Mouse (Mus musculus) Patski (cell line): Measurements from ENCODE around the gene Emp1. TPM values are rescaled to one million over a fixed set of nuclear protein-coding genes. Genes with fewer than 3 reads are reported as not detected.

Source experiments
- ATAC-seq: fragments of 100-300 bp; one replicate; pipeline ENCODE4 v1.8.0; 2021
- CTCF ChIA-PET: fragments of 350-600 bp; sonication (Branson Sonifier 250); formaldehyde crosslinking; loops from one replicate; lab custom pipeline; 2022; ENCODE audit warnings: inconsistent platforms; lab: Charles Lee
- POLR2A ChIA-PET: fragments of 350-600 bp; sonication (Branson Sonifier 250); formaldehyde crosslinking; loops from one replicate; lab custom pipeline; 2022; ENCODE audit warnings: antibody characterized with exemption, inconsistent platforms; lab: Charles Lee
- DNase-seq: peaks from one replicate; pipeline ENCODE4 v3.0.0-alpha.2; 2011; ENCODE audit warnings: low read depth, low spot score
- H3K27me3 ChIP-seq: fragments of 371-371 bp; one replicate; pipeline ENCODE4 v1.5.1; 2021
- CTCF ChIP-seq: fragments of 100-300 bp; IDR thresholded peaks from one replicate; pipeline ENCODE4 v1.5.1; 2021
- in situ Hi-C: fragments of 300-500 bp; cut with MboI; formaldehyde crosslinking; loops from 3 replicates; pipeline ENCODE4 v1.11.1; 2018; ENCODE audit warnings: low pct_unique_long_range_greater_than_20kb, mixed read lengths
- polyA plus RNA-seq: library from polyadenylated mRNA; unstranded; gene quantifications from one replicate; pipeline ENCODE4 v1.2.3, GENCODE M21; 2021

Gene Emp1
- polyA plus RNA-seq, 1 experiment from 2014 or later = 70.4 TPM

DNA sequence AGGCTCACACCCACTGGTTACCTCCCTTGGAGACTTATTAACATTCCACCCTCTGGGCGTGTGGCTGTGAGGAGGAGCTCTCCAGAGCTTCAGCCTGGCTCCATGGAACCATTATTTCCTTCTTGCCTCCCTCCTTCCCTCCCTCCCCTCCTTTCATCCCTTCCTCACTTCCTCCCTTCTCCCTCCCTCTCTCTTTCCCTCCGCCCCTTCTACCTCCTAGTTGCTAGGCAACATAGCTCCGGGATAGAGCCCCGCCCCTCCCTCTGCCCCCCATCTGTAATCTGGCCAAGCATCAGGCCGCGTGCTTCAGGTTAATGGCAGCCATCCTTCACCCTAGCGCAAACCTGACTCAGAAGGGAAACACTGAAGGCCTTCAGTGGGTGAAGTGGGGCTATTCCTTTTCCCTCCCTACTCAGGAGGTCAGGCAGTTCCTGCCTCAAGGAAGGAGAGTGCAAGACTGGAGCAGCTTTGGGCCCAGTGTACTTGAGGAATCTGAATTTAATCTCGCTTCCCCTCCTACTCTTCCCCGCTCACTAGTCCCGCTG lies 29.5 kb upstream of the Emp1 start:
- in situ Hi-C loops = no loop called here

DNA sequence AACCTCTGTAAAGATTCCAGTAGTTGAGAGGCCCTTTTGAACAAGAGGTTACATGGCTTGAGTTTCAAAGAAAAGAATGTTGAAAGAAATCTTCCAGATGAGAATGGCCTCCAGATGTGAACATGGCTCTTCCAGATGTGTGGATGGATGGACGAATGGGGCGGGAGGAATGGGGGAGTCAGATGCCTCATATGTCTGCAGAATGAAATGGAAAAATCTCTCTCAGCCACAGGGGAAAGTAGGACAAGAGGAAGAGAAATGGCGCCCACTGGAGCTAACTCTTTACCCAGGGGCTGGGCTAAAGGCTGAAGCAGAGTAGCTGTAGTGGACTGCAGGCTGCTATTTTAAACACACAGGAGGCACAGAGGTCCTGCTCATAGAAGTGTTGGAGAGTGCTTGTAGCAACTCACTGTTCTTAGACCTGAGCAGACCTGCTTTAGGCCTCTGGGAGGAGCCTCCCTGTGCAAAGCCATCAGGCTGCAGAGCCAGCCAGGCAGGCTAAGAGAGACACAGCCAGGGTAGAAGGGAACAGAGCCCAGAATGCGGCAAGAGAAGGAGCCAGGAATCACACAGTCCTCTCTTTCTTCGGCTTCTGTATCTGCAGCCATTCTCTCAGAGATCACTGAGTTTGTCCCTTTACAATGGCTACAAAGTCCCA lies 28.2 kb upstream of the Emp1 start:
- ATAC-seq (no peak), DNase-seq (no peak)
- in situ Hi-C loops = no loop called here
- no peak for TF ChIP-seq CTCF
- ChIA-PET CTCF (interaction anchor here (1.2 kb wide), 1 partner anchor 28 kb away, joined by 3 read pairs; the partner anchor contains the start of gene Emp1), POLR2A (interaction anchor here (0.8 kb wide), 1 partner anchor 10 kb away, joined by 15 read pairs; no protein-coding TSS in a partner anchor)
- H3K27me3 ChIP-seq = no peaks in the 10 kb centered on the region

More for the DNA sequence above, 29.5 kb upstream of the Emp1 start:
- DNase-seq (no peak), ATAC-seq (peak; percentile 62)
- no peaks in the 10 kb centered on the region for H3K27me3 ChIP-seq
- POLR2A ChIA-PET = interaction anchor here (0.7 to 0.8 kb wide), 2 partner anchors 9 to 87 kb away, joined by 6 to 15 read pairs; no protein-coding TSS in a partner anchor
- CTCF ChIA-PET = interaction anchor here (1.1 to 1.2 kb wide), 2 partner anchors 30 to 45 kb away, joined by 3 read pairs; partner anchors contain the start of gene Emp1
- no peak for TF ChIP-seq CTCF

DNA sequence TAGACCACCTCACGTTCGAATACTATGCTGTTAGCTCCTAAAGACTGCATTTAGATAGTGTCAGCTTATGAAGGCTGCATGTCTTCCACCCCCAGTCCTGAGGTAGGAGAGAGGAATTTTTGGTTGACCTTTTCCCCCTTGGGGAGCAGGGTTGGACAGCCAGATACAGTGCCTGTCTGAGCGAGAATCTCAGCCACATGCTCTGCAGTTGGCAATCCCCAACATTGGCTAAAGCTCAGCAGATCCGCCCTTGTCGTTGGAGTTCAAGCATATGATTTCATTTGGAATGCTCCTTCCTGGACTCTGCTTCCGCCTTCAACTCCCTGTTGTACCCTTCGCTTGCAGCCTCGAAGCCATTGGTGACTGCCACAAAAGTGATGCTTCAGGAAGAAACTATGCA lies 26.0 kb upstream of the Emp1 start:
- in situ Hi-C loops = no loop called here
- ATAC-seq (no peak), DNase-seq (no peak)
- CTCF ChIA-PET = interaction anchor here (1.2 kb wide), 1 partner anchor 70 kb away, joined by 3 read pairs; no protein-coding TSS in a partner anchor
- POLR2A ChIA-PET = no interaction called here
- H3K27me3 ChIP-seq = no peaks in the 10 kb centered on the region
- no peak for TF ChIP-seq CTCF

DNA sequence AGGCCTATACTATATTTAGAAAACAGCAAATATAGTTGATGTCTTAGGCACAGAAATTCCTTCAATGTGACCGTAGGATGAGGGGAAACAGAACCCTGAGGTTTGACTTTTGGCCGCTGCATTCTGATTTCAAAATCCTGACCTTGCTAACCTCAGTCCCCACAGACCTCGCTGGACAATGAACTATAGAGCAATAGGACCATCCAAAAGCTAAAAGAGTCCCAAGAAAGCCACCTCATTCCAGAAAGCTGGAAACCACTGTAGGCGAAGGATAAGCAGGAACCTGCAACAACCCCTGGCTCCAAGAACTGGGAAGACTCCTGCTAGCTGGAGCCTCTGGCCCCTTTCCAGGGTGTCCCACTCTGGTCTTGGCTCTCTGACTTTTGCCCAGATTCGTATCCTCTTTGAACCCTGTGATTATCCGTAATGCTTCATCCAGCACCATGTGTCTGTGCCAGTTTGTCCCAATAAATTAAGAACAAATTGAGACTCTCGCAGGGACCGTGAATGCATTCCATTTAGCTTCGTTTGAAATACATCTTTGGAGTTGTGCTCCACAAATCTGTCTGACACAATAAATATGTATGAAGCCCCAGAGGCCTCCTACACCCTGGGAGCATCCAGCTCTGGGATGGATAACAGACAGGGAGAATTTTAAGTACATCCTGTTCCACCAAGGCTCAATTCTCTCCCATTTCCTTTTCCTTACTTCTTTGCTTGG lies 21.8 kb upstream of the Emp1 start:
- ATAC-seq = no peak
- CTCF ChIA-PET = interaction anchor here (0.8 to 1.5 kb wide), 2 partner anchors 11 to 52 kb away, joined by 3 to 4 read pairs; no protein-coding TSS in a partner anchor
- POLR2A ChIA-PET = no interaction called here
- no peak for TF ChIP-seq CTCF
- no peaks in the 10 kb centered on the region for H3K27me3 ChIP-seq
- no peak for DNase-seq
- in situ Hi-C loops = no loop called here

DNA sequence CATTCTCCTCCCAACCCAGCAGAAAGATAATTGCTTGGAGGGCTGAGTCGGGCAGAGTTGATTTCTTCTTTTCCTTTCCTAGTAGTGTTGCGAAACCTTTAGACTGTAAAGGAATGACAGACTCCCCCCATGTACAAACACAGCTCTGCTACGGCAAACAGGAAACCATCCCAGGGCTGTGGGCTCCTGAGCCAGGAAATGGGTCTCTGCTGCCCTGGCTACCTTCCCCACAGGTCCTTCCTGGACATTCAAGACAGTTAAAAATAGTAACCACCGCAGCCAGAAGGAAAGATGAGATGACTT lies 21.3 kb upstream of the Emp1 start:
- TF ChIP-seq CTCF = no peak
- in situ Hi-C loops = no loop called here
- ATAC-seq (peak; percentile 75), DNase-seq (no peak)
- ChIA-PET POLR2A (no interaction called here), CTCF (interaction anchor here (0.8 to 1.5 kb wide), 3 partner anchors 11 to 52 kb away, joined by 3 to 4 read pairs (median 3); no protein-coding TSS in a partner anchor)
- H3K27me3 ChIP-seq = no peaks in the 10 kb centered on the region

DNA sequence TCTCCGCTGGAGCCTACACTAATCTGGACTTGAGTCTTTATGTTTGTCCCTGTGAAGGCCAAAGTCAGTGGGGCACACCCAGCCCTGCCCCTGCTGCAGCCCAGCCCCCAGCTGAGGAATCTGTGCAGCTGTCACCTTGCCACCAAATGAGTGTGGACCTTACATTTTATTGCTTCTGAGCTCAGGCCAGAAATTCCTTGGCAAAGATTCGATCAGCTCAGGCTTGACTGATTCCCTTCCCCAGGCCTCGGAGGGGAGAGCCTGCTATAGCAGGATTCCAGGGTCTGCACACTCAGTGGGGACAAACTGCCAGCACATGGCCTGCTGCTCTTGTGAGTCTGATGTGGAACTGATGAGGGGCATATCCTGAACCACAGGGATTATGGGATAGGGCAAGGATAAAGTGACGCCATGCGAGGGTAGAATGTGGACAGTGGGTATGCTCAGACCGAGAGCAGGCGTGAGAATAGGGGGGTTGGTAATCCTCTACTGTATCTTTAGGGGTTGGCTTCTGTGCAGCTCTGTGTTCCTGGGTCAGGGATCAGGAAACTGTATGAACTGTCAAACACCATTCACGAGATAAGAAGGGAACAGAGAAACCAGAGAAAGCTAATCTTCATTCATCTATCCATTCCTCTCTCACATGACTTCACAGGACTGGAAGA lies 10.6 kb upstream of the Emp1 start:
- in situ Hi-C loops = no loop called here
- CTCF ChIA-PET = interaction anchor here (0.9 to 1.7 kb wide), 3 partner anchors 10 to 57 kb away, joined by 3 to 4 read pairs (median 4); partner anchors contain the start of gene Emp1
- no peaks in the 10 kb centered on the region for H3K27me3 ChIP-seq
- DNase-seq (no peak), ATAC-seq (peak; percentile 89)
- no peak for TF ChIP-seq CTCF
- POLR2A ChIA-PET = interaction anchor here (1.2 to 1.4 kb wide), 2 partner anchors 11 to 15 kb away, joined by 4 to 5 read pairs; partner anchors contain the start of gene Emp1

DNA sequence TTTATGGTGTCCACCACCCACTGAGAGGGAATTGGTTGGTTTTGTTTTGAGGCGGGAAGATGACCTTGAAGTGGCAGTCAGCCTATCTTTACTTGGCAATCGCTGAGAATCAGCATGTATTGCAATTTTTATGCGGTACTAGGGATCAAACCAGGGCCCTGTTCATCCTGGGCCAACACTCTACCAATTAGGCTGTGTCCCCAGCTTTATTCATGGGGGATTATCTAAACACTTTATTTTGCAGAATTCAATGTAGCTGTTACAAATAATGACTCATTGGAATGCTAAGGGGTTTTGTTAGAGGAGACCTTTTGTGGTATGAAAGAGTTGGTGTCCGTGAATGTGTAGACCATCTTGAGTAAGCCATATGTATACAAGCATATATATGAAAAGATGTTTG lies 9.8 kb upstream of the Emp1 start:
- no peaks in the 10 kb centered on the region for H3K27me3 ChIP-seq
- POLR2A ChIA-PET = interaction anchor here (1.2 to 1.4 kb wide), 2 partner anchors 10 to 14 kb away, joined by 4 to 5 read pairs; partner anchors contain the start of gene Emp1
- ATAC-seq = no peak
- CTCF ChIA-PET = interaction anchor here (1.2 to 1.7 kb wide), 2 partner anchors 9 to 11 kb away, joined by 4 read pairs; partner anchors contain the start of gene Emp1
- in situ Hi-C loops = no loop called here
- DNase-seq = no peak
- no peak for TF ChIP-seq CTCF

DNA sequence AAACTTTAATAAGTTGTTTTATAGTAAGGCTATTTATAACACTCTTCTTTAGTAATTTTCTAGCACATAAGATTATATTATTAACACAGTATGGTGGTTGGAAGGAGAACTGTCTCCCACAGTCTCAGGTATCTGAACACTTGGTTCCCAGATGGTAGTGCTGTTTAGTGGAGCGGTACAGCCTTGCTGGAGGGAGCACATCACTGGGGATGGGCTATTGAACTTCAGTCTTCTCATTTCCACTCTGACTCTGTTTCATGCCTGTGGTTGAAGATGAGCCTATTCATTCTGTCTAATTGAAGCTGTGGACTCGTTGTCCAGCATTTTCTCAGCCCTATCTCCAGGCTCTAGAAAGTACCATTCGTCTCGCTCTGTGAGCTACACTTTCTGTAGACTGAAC lies 7.4 kb upstream of the Emp1 start:
- ChIA-PET CTCF (no interaction called here), POLR2A (no interaction called here)
- no peak for DNase-seq
- in situ Hi-C loops = no loop called here
- TF ChIP-seq CTCF = no peak
- ATAC-seq = no peak
- H3K27me3 ChIP-seq = no peaks in the 10 kb centered on the region

DNA sequence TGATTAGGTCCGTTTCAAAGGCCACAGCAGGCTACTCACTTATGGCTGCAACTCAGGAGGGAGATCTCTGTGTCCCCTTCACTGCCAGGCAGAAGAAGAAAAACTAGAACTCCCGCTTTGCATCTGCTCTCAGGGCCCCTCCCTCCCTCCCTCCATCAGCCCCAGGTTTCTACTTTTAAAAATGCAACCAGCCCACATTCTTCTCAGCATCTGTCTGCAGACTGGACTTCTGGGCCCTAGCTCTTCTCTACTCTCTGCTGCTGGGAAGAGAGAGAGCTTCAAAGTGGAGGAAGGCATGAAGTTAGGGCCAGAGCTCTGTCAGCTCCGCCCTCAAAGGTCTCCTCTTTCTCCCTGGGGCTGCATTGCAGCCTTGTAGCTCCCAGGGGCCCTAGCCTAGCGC lies 2.0 kb upstream of the Emp1 start:
- CTCF ChIA-PET = no interaction called here

DNA sequence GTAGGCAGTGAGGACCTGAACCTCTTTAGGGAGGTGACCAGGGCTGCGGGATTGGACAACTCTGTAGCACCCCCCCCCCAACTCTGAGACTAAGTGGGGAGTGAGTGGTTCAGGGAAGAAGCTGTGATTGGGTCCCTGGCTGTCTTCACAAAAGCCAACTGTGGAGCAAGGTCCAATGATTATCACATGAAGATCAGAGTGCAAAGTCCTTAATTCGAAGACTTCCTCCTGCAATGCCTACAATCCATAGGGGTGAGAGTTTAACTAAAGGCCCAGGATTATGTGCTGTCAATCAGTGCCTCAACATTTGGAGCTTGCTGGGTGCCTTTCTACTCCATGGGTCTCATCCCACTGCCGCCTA lies 267 bp upstream of the Emp1 start:
- ATAC-seq (no peak), DNase-seq (no peak)
- in situ Hi-C loops = no loop called here
- H3K27me3 ChIP-seq = no peaks in the 10 kb centered on the region
- no peak for TF ChIP-seq CTCF
- POLR2A ChIA-PET = interaction anchor here (0.6 to 1.2 kb wide), 2 partner anchors 10 to 279 kb away, joined by 3 to 5 read pairs; no protein-coding TSS in a partner anchor
- CTCF ChIA-PET = interaction anchor here (0.9 to 1.7 kb wide), 4 partner anchors 8 to 28 kb away, joined by 3 to 4 read pairs (median 3); no protein-coding TSS in a partner anchor

More for the DNA sequence above, 2.0 kb upstream of the Emp1 start:
- H3K27me3 ChIP-seq = no peaks in the 10 kb centered on the region
- no peak for TF ChIP-seq CTCF
- DNase-seq (no peak), ATAC-seq (no peak)
- POLR2A ChIA-PET = no interaction called here
- in situ Hi-C loops = no loop called here
